Mouse (Mus musculus) granulocyte monocyte progenitor cell, adult 5-6 weeks (primary cell): ENCODE data around the gene Gas2l1. TPM values are rescaled to one million over a fixed set of nuclear protein-coding genes. Genes with fewer than 3 reads are reported as not detected.
"Not testable (repeated sequence)": the region's sequence is repeated elsewhere in the genome, so short reads cannot be mapped to it uniquely, and the experiment has no call there.

Experiments used
- ATAC-seq: replicated peaks from 2 replicates; pipeline ENCODE4 v1.8.0; 2016; ENCODE audit warnings: mild to moderate bottlenecking, moderate TSS enrichment, inconsistent platforms; ENCODE audit not compliant: poor library complexity, severe bottlenecking
- total RNA-seq, 2 experiments: library from RNA; stranded (forward) in 1 of 2; stranded (reverse) in 1 of 2; fragments of 200-712, 200-1000 nt in 1 of 2; fragments of >200 nt in 1 of 2; fragmentation: Nextera tagmentation in 1 of 2; gene quantifications; 2 replicates each; pipeline ENCODE4 v1.2.3; 2014 to 2017

Gas2l1 gene
- total RNA-seq (2014; fragmentation: Nextera tagmentation) (1.0 TPM in 1 of 2 replicates, not detected in the other), total RNA-seq (2017) (1.2 and 1.3 TPM in 2 replicates)

GRCm38 (mm10) chr11:5065056-5065821 lies at the start of gene Gas2l1:
Gas2l1 (minus strand) TSS chr11:5065327.
- peak; percentile 43 for ATAC-seq

DNA sequence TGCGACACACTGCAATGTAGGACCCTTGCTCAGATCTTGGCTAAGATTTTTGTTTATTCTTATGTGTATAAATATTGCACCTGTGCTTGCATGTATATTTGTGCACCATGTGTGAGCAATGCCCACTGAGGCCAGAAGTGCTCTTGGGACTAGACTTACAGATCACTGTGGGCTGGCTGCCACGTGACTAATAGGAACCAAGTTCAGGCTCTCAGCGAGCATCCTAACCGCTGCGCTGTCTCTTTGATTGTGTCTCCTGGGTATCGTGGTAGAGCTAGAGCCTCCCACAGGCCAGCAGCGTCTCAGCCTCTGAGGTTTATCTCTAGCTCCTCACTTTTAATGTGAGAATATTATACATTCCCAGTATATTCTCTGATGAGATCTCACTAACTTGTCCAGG lies 48.5 kb upstream of the Gas2l1 start:
- ATAC-seq = no peak

- no peak for ATAC-seq
These were observed 44.3 kb upstream of the Gas2l1 start for GRCm38 (mm10) chr11:5109441-5109840.

GRCm38 (mm10) chr11:5103986-5104509 lies 38.9 kb upstream of the Gas2l1 start:
- no peak for ATAC-seq

GRCm38 (mm10) chr11:5102384-5102783 lies 37.3 kb upstream of the Gas2l1 start:
- ATAC-seq = no peak

DNA sequence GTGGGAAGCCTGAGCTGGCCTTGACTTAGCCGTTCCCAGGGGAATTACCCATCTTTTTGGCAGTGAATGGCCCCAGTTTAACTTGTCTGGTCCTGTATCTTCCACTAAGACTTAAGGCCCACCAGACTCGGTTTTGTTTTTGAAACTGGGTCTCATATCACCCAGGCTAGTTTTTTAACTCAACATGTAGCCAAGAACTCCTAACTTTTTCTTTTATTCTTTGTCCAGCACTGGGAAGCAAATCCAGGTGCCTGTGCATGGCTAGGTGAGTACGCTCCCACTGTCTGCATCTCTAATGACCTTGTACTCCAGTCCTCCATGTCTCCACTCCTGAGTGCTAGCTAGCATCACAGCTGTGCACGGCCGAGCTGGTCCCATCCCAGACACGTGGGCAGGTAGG lies 36.5 kb upstream of the Gas2l1 start:
- no peak for ATAC-seq

DNA sequence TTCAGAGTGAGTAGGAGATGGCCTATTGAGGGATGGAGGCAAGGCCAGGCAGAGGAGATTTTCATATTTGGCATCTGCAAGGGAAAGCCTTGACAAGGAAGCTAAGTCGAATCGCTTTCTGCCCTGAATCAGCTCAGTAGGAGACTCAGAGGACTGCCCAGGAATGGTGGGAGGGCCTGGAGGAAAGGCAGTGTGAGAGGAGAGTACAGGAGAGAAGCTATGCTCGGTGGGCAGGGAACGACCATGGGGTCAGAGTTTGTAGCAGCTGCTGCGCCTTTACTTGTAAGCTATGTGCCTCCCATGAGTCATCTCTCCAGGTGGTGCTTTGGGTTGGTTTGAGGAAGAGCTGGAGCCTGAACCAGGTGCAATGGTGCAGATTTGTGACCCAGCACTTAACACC lies 35.7 kb upstream of the Gas2l1 start:
- no peak for ATAC-seq

DNA sequence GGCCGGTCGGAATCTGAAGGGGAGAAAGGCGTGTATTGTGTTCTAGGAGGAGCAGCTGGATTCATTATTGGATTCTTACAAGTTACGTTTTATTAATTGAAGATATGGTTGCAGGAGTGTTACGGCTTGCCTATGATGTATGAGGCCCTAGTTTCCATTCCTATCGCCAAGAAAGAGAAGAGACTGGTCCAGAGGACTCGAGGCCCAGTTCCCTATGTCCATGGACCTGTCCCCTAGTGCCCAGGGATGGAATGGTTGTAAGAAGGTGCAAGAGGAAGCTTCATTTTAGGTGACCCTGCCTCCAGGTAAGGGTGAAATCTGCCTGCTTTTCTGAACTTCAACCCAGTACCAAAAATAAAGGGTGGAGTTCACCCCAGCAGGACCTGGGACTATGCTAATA lies 35.2 kb upstream of the Gas2l1 start:
- ATAC-seq = no peak

DNA sequence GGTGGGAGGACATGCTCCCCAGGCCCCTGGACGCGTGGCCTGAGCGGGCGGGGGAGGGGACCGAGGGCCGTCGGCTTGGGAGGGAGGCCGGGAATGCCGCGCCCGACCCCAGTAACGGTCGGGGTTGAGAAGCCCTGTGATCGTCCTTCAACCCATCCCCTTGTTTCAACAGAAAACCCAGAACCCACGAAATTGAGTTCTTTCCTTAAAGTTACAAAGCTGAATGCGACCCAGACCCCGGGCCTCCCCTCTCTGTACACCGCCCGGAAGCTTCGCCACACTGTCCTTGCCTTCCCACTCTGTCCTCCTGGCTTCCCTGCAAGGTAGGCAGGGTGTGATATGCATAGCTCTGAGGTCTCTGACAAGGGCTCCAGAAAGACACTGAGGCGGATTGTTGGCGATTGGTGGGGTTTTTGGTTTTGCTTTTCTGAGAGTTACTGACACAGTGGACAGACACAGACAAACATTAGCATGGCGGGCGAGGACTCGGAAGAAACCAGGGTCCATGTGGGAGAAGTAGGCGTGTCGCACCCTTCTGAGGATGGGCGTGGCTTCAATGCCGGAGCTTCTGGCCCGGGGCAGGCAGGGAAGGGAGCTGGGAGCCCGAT lies 34.6 kb upstream of the Gas2l1 start:
- ATAC-seq = peak; percentile 65

GRCm38 (mm10) chr11:5098736-5099542 lies 33.8 kb upstream of the Gas2l1 start, which contains the start of the genes Rhbdd3 and Ewsr1:
Rhbdd3 (plus strand) TSS chr11:5098926.
Ewsr1 (minus strand) TSS chr11:5099266.
- peak; percentile 73 for ATAC-seq

DNA sequence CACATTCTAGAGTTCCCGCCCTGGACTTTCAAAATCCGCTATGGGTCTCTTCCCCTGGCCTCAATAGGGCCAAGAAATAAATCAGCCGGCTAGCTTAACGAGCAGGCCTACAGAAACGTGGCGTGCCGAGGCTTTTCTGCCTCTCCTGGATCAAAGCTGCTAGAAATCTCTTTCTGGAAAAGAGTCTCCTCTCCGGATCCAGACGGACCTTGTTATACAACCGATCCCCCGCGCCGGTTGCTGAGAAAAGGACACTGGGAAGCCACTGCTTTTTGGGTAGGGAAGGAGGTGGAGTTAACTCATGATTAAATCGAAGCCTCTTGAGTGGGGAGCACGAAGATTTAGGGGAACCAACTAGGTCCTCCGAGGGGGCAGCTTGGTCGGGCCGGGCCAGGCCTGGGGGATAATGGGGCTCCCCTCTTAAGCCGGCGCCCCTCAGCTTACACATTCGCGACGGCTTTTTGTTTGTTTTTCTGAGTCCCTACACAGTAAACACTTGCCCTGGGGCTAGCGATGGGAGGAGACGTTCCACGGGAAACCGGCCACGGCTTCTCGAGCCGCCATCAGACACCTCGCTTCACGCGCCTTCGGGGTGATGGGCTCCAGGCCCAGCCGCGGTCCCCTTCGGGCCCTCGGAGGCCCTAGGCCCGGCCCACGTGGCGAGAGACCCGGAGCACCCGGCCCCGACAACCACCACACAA lies 33.1 kb upstream of the Gas2l1 start:
- no peak; the same call in 1 of the 2 replicates for ATAC-seq

DNA sequence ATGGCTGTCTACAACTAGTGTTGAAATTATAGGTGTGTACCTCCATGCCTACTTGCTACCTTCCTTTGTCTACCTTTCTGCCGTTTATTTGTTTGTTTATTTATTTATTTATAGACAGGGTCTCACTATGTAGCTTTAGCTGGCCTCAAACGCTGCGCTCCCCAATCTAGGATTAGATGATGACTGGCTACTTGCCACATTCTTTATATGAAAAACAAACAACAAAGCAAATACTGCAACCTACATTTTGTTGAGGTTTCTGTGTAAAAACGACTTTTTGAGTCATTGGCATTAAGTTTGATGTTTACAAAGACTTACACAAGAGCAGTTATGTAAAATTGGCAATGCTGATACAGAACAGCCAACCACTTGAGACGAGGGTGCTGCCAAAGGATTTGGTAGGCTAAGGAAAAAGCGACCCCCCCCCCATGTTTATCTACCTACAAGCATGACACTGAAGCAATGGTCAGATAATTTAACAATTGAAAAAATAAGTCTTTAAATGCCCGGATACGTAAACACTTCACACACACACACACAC lies 31.4 kb upstream of the Gas2l1 start:
- no peak for ATAC-seq

DNA sequence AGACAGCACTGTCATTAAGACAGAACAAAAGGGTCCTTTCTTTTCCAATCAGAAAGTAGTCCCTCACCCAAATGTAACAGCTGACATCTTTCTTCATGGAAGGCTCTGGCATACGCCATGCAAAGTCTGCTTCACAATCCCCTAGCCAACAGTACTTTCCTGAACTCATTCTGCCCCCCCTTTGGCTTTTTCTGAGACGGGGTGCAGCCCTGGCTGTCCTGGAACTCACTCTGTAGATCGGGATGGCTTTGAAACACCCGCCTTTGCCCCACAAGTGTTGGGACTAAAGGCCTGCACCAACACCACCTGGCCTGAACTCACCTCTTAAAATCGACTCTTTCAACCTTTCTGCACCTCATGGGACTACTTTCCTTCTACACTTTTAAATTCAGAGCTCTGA lies 30.8 kb upstream of the Gas2l1 start:
- no peak for ATAC-seq

DNA sequence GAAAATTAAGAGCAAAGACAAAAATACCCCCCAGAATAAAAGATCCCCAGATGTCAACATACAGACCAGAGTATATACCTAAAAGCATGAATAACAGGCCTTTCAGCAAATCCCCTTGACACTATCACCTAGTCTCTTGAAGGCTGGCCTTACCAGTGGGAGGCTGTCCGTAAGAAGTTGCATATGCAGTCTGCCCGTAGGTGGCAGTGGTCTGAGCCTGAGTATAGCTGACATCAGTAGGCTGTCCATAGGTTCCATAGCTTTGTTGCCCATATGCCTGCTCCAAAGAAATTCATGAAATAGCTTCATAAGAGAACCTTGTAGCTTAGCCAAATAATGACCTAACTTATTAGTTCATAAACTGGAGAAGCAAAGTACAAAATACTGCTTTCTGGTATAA lies 26.6 kb upstream of the Gas2l1 start:
- peak; percentile 47; the same call in 1 of the 2 replicates for ATAC-seq

DNA sequence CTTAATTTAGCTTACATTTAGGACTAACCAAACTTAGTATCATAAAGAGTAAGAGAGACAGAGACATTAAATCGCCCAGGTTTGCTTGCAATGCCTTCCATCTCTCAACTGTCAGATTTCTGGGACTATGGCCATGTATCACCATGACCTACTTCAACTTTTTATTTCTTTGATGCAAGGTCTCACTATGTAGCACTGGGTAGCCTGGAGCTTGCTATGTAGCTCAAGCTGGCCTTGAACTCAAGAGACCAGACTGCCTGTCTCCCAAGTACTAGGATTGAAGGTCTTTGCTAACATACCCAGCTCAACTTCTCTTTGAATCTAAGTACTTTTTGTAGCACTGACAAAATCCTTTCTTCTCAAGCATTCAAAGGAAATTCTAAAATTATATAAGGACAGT lies 24.0 kb upstream of the Gas2l1 start:
- no peak for ATAC-seq

DNA sequence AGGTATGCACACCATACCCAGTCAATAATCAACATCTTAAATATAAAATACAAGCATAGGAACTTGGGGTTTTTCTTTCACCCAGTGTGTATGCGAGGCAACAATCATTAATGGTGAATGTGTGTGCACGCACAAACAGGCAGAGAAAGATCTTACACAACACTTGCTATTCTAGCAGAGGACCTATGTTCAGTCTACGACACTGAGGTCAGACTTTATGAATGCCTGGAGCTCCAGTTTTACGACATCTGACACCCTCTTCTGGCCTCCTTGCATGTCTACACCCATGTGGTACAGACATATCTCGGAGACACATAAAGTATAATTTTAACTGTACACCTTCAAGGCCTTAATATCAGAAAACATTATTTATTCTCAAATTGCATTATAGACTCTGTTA lies 11.7 kb upstream of the Gas2l1 start:
- not testable (repeated sequence) for ATAC-seq

- ATAC-seq = no peak
These were observed 10.6 kb upstream of the Gas2l1 start for GRCm38 (mm10) chr11:5075760-5076159.

DNA sequence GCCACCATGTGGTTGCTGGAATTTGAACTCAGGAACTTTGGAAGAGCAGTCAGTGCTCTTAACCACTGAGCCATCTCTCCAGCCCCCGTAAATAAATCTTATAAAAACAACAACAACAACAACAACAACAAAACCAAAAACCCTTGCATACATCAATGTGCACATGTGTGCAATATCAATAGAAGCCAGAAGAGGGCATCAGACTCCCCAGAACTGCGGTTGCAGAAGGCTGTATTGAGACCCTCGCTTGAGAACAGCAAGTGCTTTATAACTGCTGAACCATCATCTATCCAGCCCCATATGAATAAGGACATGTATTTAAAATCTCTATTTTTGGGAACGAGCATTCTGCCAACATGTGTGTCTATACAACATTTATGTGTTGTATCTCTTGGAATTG lies 9.8 kb upstream of the Gas2l1 start:
- peak; percentile 33; the same call in 1 of the 2 replicates for ATAC-seq

- ATAC-seq = no peak
These were observed 3.2 kb upstream of the Gas2l1 start for GRCm38 (mm10) chr11:5068126-5068971.
